Mouse (Mus musculus) MEL (cell line): ENCODE measurements around the gene Glipr1l2. TPM values are rescaled to one million over a fixed set of nuclear protein-coding genes. Genes with fewer than 3 reads are reported as not detected.
A peak's percentile ranks its signal among the peaks of the same experiment; 100 is the strongest.

ENCODE experiments used
- DNase-seq: peaks from one replicate; pipeline ENCODE4 v3.0.0; 2011; ENCODE audit warnings: low read depth, low spot score
- H3K27ac ChIP-seq: 2 replicates; pipeline ENCODE4 v1.5.1; 2012; ENCODE audit warnings: low read depth, mild to moderate bottlenecking, control low read depth, low read length, moderate library complexity; ENCODE audit not compliant: control insufficient read depth
- H3K27me3 ChIP-seq, 2 experiments: fragments of 150-350 bp in 1 of 2; sonication (generic) in 1 of 2; 2 replicates each; pipeline ENCODE4 v1.6.1; 2012; ENCODE audit warnings: low read length in 2 of 2, mild to moderate bottlenecking in 2 of 2, improper control_type of control experiment in 1 of 2, moderate library complexity in 1 of 2; ENCODE audit not compliant: insufficient read depth in 2 of 2, control insufficient read depth in 1 of 2
- H3K36me3 ChIP-seq, 2 experiments: 2 replicates each; pipeline ENCODE4 v1.6.1; 2012 to 2014; ENCODE audit warnings: low read length in 2 of 2, improper control_type of control experiment in 1 of 2, inconsistent platforms in 1 of 2, mild to moderate bottlenecking in 1 of 2; ENCODE audit not compliant: insufficient read depth in 2 of 2, control insufficient read depth in 1 of 2
- H3K4me1 ChIP-seq, 2 experiments: fragments of 150-350 bp in 1 of 2; sonication (generic) in 1 of 2; 2 replicates each; pipeline ENCODE4 v1.6.1; 2012; ENCODE audit warnings: low read length in 2 of 2, improper control_type of control experiment in 1 of 2, mild to moderate bottlenecking in 1 of 2; ENCODE audit not compliant: insufficient read depth in 2 of 2, control insufficient read depth in 1 of 2
- H3K4me3 ChIP-seq, 2 experiments: fragments of 150-350 bp in 1 of 2; sonication (generic) in 1 of 2; 2 replicates each; pipeline ENCODE4 v1.5.1; 2012; ENCODE audit warnings: low read depth in 2 of 2, low read length in 2 of 2, mild to moderate bottlenecking in 2 of 2, moderate library complexity in 2 of 2, control low read depth in 1 of 2, improper control_type of control experiment in 1 of 2; ENCODE audit not compliant: control insufficient read depth in 1 of 2, insufficient read depth in 1 of 2
- H3K79me2 ChIP-seq: 2 replicates; pipeline ENCODE4 v1.6.1; 2012; ENCODE audit warnings: mild to moderate bottlenecking, low read length, moderate library complexity; ENCODE audit not compliant: control insufficient read depth, poor library complexity, insufficient read depth
- H3K9ac ChIP-seq: 2 replicates; pipeline ENCODE4 v1.6.1; 2012; ENCODE audit warnings: low read depth, mild to moderate bottlenecking, control low read depth, low read length, moderate library complexity; ENCODE audit not compliant: control insufficient read depth, poor library complexity, severe bottlenecking
- H3K9me3 ChIP-seq: fragments of 150-350 bp; sonication (generic); replicated peaks from 2 replicates; pipeline ENCODE4 v1.6.1; 2012; ENCODE audit warnings: mild to moderate bottlenecking, low read length, improper control_type of control experiment, moderate library complexity; ENCODE audit not compliant: insufficient read depth
- BHLHE40 ChIP-seq: IDR thresholded peaks from 2 replicates; pipeline ENCODE4 v1.6.1; 2012; ENCODE audit warnings: low read depth, mild to moderate bottlenecking, inconsistent platforms, low read length, improper control_type of control experiment, borderline replicate concordance
- CHD1 ChIP-seq: IDR thresholded peaks from 2 replicates; pipeline ENCODE4 v1.6.1; 2012; ENCODE audit warnings: low read depth, mild to moderate bottlenecking, inconsistent platforms, low read length, improper control_type of control experiment
- CTCF ChIP-seq, 3 experiments: IDR thresholded peaks in 2 of 3; conservative IDR thresholded peaks in 1 of 3; 2 replicates each; pipeline ENCODE4 v1.5.1; 2011 to 2012; ENCODE audit warnings: low read length in 3 of 3, low read depth in 2 of 3, mild to moderate bottlenecking in 2 of 3, improper control_type of control experiment in 1 of 3, inconsistent platforms in 1 of 3, mixed read lengths in 1 of 3, moderate library complexity in 1 of 3; ENCODE audit not compliant: control insufficient read depth in 1 of 3, insufficient read depth in 1 of 3, poor library complexity in 1 of 3, severe bottlenecking in 1 of 3
- E2F4 ChIP-seq: IDR thresholded peaks from 2 replicates; pipeline ENCODE4 v1.6.1; 2011; ENCODE audit warnings: low read depth, low read length, improper control_type of control experiment, borderline replicate concordance
- EP300 ChIP-seq, 2 experiments: IDR thresholded peaks; 2 replicates each; pipeline ENCODE4 v1.6.1; 2011; ENCODE audit warnings: improper control_type of control experiment in 2 of 2, low read length in 2 of 2, low read depth in 1 of 2, mild to moderate bottlenecking in 1 of 2
- ETS1 ChIP-seq: IDR thresholded peaks from 2 replicates; pipeline ENCODE4 v1.6.1; 2012; ENCODE audit warnings: low read depth, mild to moderate bottlenecking, inconsistent platforms, low read length, improper control_type of control experiment, moderate library complexity
- GABPA ChIP-seq: IDR thresholded peaks from 2 replicates; pipeline ENCODE4 v1.6.1; 2012; ENCODE audit warnings: low read depth, mild to moderate bottlenecking, inconsistent platforms, low read length, improper control_type of control experiment, moderate library complexity
- GATA1 ChIP-seq: IDR thresholded peaks from 2 replicates; pipeline ENCODE4 v1.6.1; 2011; ENCODE audit warnings: low read depth, low read length, improper control_type of control experiment
- HCFC1 ChIP-seq: IDR thresholded peaks from 2 replicates; pipeline ENCODE4 v1.6.1; 2012; ENCODE audit warnings: low read depth, mild to moderate bottlenecking, inconsistent platforms, low read length, improper control_type of control experiment, moderate library complexity
- KAT2A ChIP-seq: conservative IDR thresholded peaks from 2 replicates; pipeline ENCODE4 v1.6.1; 2012; ENCODE audit warnings: low read depth, low read length, improper control_type of control experiment, inconsistent platforms
- MAZ ChIP-seq: IDR thresholded peaks from 2 replicates; pipeline ENCODE4 v1.6.1; 2012; ENCODE audit warnings: low read depth, mild to moderate bottlenecking, inconsistent platforms, low read length, improper control_type of control experiment
- MXI1 ChIP-seq: IDR thresholded peaks from 2 replicates; pipeline ENCODE4 v1.6.1; 2011; ENCODE audit warnings: mild to moderate bottlenecking, low read depth, low read length, improper control_type of control experiment
- NELFE ChIP-seq: IDR thresholded peaks from 2 replicates; pipeline ENCODE4 v1.6.1; 2011; ENCODE audit warnings: low read depth, low read length, improper control_type of control experiment
- NRF1 ChIP-seq: IDR thresholded peaks from 2 replicates; pipeline ENCODE4 v1.6.1; 2014; ENCODE audit warnings: low read depth, mild to moderate bottlenecking, inconsistent platforms, low read length, improper control_type of control experiment, moderate library complexity; ENCODE audit not compliant: poor library complexity, insufficient read depth, severe bottlenecking
- POLR2A ChIP-seq, 2 experiments: IDR thresholded peaks; 2 replicates each; pipeline ENCODE4 v1.6.1; 2011 to 2012; ENCODE audit warnings: low read length in 2 of 2, mild to moderate bottlenecking in 2 of 2, control low read depth in 1 of 2, improper control_type of control experiment in 1 of 2, low read depth in 1 of 2, moderate library complexity in 1 of 2; ENCODE audit not compliant: control insufficient read depth in 1 of 2, insufficient read depth in 1 of 2, poor library complexity in 1 of 2
- RAD21 ChIP-seq: IDR thresholded peaks from 2 replicates; pipeline ENCODE4 v1.6.1; 2011; ENCODE audit warnings: mild to moderate bottlenecking, low read depth, low read length, improper control_type of control experiment
- RCOR1 ChIP-seq: IDR thresholded peaks from 2 replicates; pipeline ENCODE4 v1.6.1; 2012; ENCODE audit warnings: low read depth, mild to moderate bottlenecking, inconsistent platforms, low read length, improper control_type of control experiment
- SMC3 ChIP-seq: IDR thresholded peaks from 2 replicates; pipeline ENCODE4 v1.6.1; 2011; ENCODE audit warnings: low read depth, low read length, improper control_type of control experiment
- TAL1 ChIP-seq: IDR thresholded peaks from 2 replicates; pipeline ENCODE4 v1.6.1; 2012; ENCODE audit warnings: mild to moderate bottlenecking, inconsistent platforms, low read length, moderate library complexity, mixed read lengths
- UBTF ChIP-seq: IDR thresholded peaks from 2 replicates; pipeline ENCODE4 v1.6.1; 2012; ENCODE audit warnings: low read depth, mild to moderate bottlenecking, inconsistent platforms, low read length, improper control_type of control experiment, moderate library complexity, borderline replicate concordance; ENCODE audit not compliant: insufficient read depth
- USF2 ChIP-seq, 2 experiments: IDR thresholded peaks; 2 replicates each; pipeline ENCODE4 v1.6.1; 2011 to 2012; ENCODE audit warnings: improper control_type of control experiment in 2 of 2, low read length in 2 of 2, borderline replicate concordance in 1 of 2, inconsistent platforms in 1 of 2, low read depth in 1 of 2, mild to moderate bottlenecking in 1 of 2; ENCODE audit not compliant: insufficient read depth in 1 of 2
- ZC3H11A ChIP-seq: IDR thresholded peaks from 2 replicates; pipeline ENCODE4 v1.6.1; 2012; ENCODE audit warnings: low read depth, mild to moderate bottlenecking, inconsistent platforms, low read length, improper control_type of control experiment
- ZKSCAN1 ChIP-seq: IDR thresholded peaks from 2 replicates; pipeline ENCODE4 v1.6.1; 2012; ENCODE audit warnings: low read depth, mild to moderate bottlenecking, inconsistent platforms, low read length, improper control_type of control experiment, moderate library complexity
- ZNF384 ChIP-seq: IDR thresholded peaks from 2 replicates; pipeline ENCODE4 v1.6.1; 2012; ENCODE audit warnings: low read depth, mild to moderate bottlenecking, inconsistent platforms, low read length, improper control_type of control experiment
- polyA plus RNA-seq, 2 experiments: library from polyadenylated mRNA; stranded (reverse) in 1 of 2; unstranded in 1 of 2; fragments of >175 nt in 1 of 2; fragments of >200 nt in 1 of 2; gene quantifications; 2 replicates each; pipeline versions ENCODE4 v1.2.1 to v1.2.4; 2012; ENCODE audit warnings: low replicate concordance in 2 of 2, low read depth in 1 of 2; ENCODE audit not compliant: insufficient read length in 2 of 2, insufficient read depth in 1 of 2, missing spikeins in 1 of 2
- total RNA-seq: library from RNA; depleted of rRNA; stranded (reverse); fragments of 300-350 nt; gene quantifications from 2 replicates; pipeline ENCODE4 v1.2.3, GENCODE M21; 2012

Glipr1l2 gene
- total and polyA plus RNA-seq, 3 experiments: not detected

DNA sequence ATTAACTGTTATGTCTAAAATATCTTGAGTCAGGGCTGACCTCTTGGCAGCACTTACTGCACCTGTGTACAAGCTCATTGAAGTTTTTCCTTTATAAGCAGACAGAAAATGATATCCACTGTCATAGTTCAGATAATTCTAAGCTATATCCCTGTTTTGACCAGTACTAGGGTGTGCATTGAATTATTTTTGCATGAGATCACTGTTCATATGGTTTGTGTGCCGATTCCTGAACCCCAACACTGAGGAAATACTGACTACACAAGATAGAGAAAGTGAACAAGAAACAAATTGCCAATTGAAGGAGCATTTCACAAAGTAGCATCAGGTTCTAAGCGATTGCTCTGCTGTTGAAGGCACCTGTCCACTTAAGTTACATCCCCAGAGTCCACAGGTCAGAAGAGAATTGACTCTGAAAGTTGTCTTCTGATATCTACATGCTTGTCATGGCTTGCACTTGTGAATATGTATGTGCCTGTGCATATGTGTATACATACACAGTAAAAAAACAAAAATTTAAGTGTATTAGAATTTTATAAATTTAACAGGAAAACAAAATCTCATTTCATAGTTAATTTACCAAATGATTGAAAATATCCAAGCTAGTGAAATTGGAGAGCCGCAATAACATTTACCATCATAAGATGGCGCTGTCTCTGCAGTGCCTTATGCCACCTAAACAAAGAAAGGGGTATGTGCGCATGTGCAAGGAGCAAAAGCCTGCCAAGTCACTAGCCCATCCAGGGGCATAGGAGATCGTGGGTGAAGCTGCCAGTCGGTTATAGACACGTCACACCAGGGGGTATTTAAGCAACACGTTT is 55.1 kb downstream of the Glipr1l2 start:
- no peaks in the 10 kb centered on the region for H3K79me2 ChIP-seq
- H3K36me3 ChIP-seq: no peaks in the 10 kb centered on the region
- no peak overlapping the region for H3K4me3 ChIP-seq
- no peak overlapping the region for H3K27ac ChIP-seq
- H3K4me1 ChIP-seq: no peaks in the 10 kb centered on the region
- peak; percentile 17 for DNase-seq
- peak in 2 of 3 experiments; percentile 19 to 24; a peak in 2 of 6 replicates for TF ChIP-seq CTCF (IDR thresholded peaks at IDR 0.05 in 2 of 3, conservative IDR thresholded peaks at IDR 0.05 in 1 of 3; ENCODE audit: control insufficient read depth in 1 of 3, insufficient read depth in 1 of 3, low read depth in 2 of 3, low read length in 3 of 3, poor library complexity in 1 of 3, severe bottlenecking in 1 of 3)
- no peak for TF ChIP-seq CHD1
- TF ChIP-seq GABPA: no peak
- TF ChIP-seq NRF1: peak; percentile 53; the same call in 1 of the 2 replicates
- TF ChIP-seq NELFE: no peak
- TF ChIP-seq BHLHE40: no peak
- TF ChIP-seq MXI1: no peak
- TF ChIP-seq SMC3: no peak
- no peak for TF ChIP-seq ZNF384
- TF ChIP-seq EP300 (IDR thresholded peaks at IDR 0.05; ENCODE audit: low read depth in 1 of 2, low read length in 2 of 2): no peak
- TF ChIP-seq ETS1: no peak
- TF ChIP-seq GATA1: no peak
- TF ChIP-seq UBTF: no peak
- TF ChIP-seq ZC3H11A: no peak
- no peaks in the 10 kb centered on the region for H3K27me3 ChIP-seq
- no peak overlapping the region for H3K9ac ChIP-seq
- H3K9me3 ChIP-seq: no peaks in the 10 kb centered on the region

DNA sequence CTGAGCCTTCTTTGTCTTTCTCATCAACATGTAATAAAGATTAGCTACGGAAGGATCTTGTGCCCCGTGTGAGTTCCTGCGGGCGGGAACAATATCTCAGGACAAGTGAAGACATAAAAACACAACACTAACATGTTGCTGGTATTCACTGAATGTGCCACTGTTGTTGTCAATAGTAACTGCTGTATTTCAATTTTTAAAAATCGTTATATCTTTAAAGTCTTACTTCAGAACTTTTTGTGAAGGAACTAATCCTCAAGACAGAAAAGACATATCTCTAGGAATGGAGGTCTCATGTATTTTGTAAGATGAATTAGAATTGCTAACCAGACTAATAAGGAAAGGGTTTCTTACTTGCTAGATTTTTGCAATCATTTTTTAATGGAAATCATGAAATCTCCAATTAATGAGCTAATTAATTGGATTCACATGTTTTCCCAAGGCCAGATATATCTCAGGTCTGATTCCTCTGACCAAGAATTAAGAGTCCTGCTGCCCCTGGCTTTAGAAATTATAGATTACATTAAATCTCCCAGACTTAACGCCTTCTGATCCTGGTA is 55.8 kb downstream of the Glipr1l2 start:
- H3K27ac ChIP-seq: no peak overlapping the region
- no peaks in the 10 kb centered on the region for H3K27me3 ChIP-seq
- no peak for DNase-seq
- no peaks in the 10 kb centered on the region for H3K9me3 ChIP-seq
- TF ChIP-seq NELFE: no peak
- no peak for TF ChIP-seq KAT2A
- no peak for TF ChIP-seq POLR2A (IDR thresholded peaks at IDR 0.05; ENCODE audit: control insufficient read depth in 1 of 2, insufficient read depth in 1 of 2, low read depth in 1 of 2, low read length in 2 of 2, poor library complexity in 1 of 2)
- no peak for TF ChIP-seq E2F4
- no peak for TF ChIP-seq GABPA
- TF ChIP-seq USF2 (IDR thresholded peaks at IDR 0.05; ENCODE audit: borderline replicate concordance in 1 of 2, insufficient read depth in 1 of 2, low read depth in 1 of 2, low read length in 2 of 2): no peak
- TF ChIP-seq MAZ: no peak
- TF ChIP-seq HCFC1: no peak
- TF ChIP-seq ZC3H11A: no peak
- TF ChIP-seq TAL1: no peak
- no peak for TF ChIP-seq RAD21
- TF ChIP-seq CHD1: no peak
- TF ChIP-seq EP300 (IDR thresholded peaks at IDR 0.05; ENCODE audit: low read depth in 1 of 2, low read length in 2 of 2): no peak
- no peak for TF ChIP-seq ZKSCAN1
- TF ChIP-seq RCOR1: no peak
- TF ChIP-seq, all 39 proteins: peak for 0
- Histone ChIP-seq H3K79me2 (no peaks in the 10 kb centered on the region), H3K4me1 (no peaks in the 10 kb centered on the region), H3K36me3 (no peaks in the 10 kb centered on the region), H3K4me3 (no peak overlapping the region), H3K9ac (no peak overlapping the region)
